Mouse (Mus musculus): ENCODE measurements at regions not wholly inside any gene's neighbourhood (a gene's known extent, or its start where the extent isn't known, plus 50 kb on each side); places are given as distances from the start of the nearest gene placed in this dataset.

DNA sequence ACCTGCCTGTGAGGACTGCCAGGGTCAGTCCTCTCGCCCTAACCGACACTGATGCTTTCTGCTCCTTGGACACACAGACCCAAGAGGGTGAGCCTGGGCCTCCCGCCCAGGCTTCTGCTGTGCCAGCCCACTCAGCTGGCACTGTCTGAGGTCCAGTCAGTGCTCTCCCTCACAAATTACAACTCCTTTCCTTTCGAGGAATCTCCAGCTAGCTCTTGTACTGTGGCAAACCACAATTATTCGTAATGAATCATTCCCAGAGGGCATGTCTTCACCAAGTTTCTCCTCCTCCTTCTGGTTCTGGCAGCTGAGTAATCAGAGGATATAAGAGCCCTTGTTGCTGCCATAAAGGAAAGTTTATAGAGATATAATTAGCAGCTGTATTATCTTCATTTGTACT is 155.2 kb downstream of the 9530068E07Rik start:
- no peak overlapping the region for H3K27ac ChIP-seq (replicated peaks)
- no peak overlapping the region for H3K9ac ChIP-seq
- no peak overlapping the region for H3K4me2 ChIP-seq (replicated peaks)
- no peak for ATAC-seq (ENCODE audit: insufficient number of reproducible peaks, low FRiP score, low TSS enrichment, low read depth)
- no peak overlapping the region for H3K4me3 ChIP-seq (replicated peaks)
- H3K9me3 ChIP-seq (replicated peaks): no peaks in the 10 kb centered on the region
- 43% methylated on average over 5 of the region's 5 CpGs for WGBS
- no peaks in the 10 kb centered on the region for H3K27me3 ChIP-seq
- H3K4me1 ChIP-seq: no peaks in the 10 kb centered on the region
- no peaks in the 10 kb centered on the region for H3K36me3 ChIP-seq

DNA sequence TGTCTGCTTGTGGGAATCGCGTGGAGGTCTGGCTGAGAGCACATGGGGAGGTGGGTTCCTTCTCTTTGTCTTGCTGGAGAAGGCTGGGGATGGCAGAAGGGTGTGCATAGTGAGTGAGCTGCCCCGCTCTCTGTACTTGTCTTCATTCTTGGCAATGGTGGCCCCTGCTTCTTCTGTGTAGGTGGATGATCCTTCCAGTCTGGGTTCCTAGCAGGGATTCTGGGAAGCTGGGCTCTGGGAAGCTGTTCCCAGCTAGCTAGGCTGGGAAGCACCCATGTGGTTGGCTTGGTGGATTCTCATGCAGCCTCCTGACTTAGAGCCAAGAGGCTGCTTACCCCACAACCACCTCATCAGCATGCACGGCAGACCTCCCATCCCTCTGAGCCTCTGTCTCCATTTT is 156.6 kb downstream of the 9530068E07Rik start:
- Histone ChIP-seq H3K27ac (replicated peaks) (no peak overlapping the region), H3K4me1 (no peaks in the 10 kb centered on the region), H3K4me2 (replicated peaks) (no peak overlapping the region), H3K27me3 (no peaks in the 10 kb centered on the region), H3K9me3 (replicated peaks) (no peaks in the 10 kb centered on the region), H3K4me3 (replicated peaks) (no peak overlapping the region), H3K9ac (no peak overlapping the region), H3K36me3 (no peaks in the 10 kb centered on the region)
- WGBS: 83% methylated on average over 4 of the region's 4 CpGs
- no peak for ATAC-seq (ENCODE audit: insufficient number of reproducible peaks, low FRiP score, low TSS enrichment, low read depth)

DNA sequence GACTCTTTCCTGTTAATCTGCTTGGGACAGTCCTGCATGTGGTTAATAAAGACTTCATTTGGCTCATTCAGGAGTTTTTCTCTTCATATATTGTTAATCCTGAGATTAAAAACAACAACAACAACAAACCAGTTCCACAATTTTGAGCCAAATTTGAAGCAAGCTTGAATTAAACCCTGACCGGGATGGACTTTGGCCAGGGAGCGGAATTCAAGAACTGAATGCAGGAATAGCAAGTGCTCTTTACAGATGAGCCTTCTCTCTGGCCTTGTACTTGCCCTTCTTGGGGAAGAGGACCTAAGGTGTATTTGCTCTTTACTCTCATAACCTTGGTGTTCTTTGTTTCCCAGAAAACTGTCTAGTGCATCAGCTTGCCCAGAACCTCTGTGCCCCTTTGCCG is 161.6 kb downstream of the 9530068E07Rik start:
- no peak for ATAC-seq (ENCODE audit: insufficient number of reproducible peaks, low FRiP score, low TSS enrichment, low read depth)
- H3K4me1 ChIP-seq: 0 out of 2 replicates have a peak, but pooled peaks cover 5% of the 10 kb centered on the region
- H3K36me3 ChIP-seq: no peaks in the 10 kb centered on the region

DNA sequence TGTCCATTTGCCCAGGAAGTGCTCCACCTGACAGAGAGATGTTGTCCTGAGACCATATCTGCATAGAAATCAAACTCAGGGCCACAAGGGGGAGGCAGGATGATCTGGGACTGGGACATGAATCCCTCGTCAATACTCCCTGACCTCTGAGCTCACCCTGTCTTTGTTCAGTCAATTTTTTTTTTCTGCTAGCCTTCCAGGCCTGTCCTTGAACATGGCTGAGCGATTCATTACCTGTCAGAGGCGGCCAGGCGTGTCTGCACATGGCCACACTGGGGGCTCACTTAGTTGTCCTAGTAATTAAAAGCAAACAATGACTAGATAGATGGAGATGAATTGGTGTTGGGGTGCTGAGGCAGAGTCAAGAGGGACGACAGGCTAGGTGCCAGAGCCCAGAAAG is 162.6 kb downstream of the 9530068E07Rik start:
- Histone ChIP-seq H3K27ac (replicated peaks) (no peak overlapping the region), H3K36me3 (no peaks in the 10 kb centered on the region), H3K4me2 (replicated peaks) (no peak overlapping the region), H3K4me3 (replicated peaks) (no peak overlapping the region), H3K4me1 (0 out of 2 replicates have a peak, but pooled peaks cover 5% of the 10 kb centered on the region), H3K27me3 (no peaks in the 10 kb centered on the region), H3K9ac (no peak overlapping the region), H3K9me3 (replicated peaks) (no peaks in the 10 kb centered on the region)
- ATAC-seq (ENCODE audit: insufficient number of reproducible peaks, low FRiP score, low TSS enrichment, low read depth): no peak
- 71% methylated on average over 5 of the region's 5 CpGs for WGBS

More for the DNA sequence above, 161.6 kb downstream of the 9530068E07Rik start:
- H3K9me3 ChIP-seq (replicated peaks): no peaks in the 10 kb centered on the region
- no peaks in the 10 kb centered on the region for H3K27me3 ChIP-seq
- no peak overlapping the region for H3K4me3 ChIP-seq (replicated peaks)
- no peak overlapping the region for H3K9ac ChIP-seq
- no peak overlapping the region for H3K4me2 ChIP-seq (replicated peaks)
- no peak overlapping the region for H3K27ac ChIP-seq (replicated peaks)
- 96% methylated on average over 3 of the region's 3 CpGs for WGBS

DNA sequence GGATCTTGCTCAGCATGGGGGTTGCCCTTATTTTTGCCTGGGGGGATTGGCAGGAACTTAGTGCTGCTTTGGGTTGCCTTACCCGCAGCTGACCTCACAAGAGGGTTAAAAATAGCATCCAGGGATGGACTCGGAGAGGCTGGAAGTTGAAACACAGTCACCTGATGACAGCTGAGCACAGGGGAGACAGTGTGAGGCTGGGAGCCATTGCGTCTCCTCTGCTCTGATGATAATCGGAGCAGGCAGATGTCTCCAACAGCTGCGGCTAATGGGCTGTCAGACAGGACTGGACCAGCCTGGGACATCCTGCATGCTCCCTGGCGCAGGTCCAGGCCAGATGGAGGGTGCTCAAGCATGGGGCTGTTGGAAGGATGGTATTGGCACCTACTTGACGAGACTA is 165.1 kb downstream of the 9530068E07Rik start:
- H3K9ac ChIP-seq: no peak overlapping the region
- H3K27me3 ChIP-seq: no peaks in the 10 kb centered on the region
- no peak overlapping the region for H3K4me3 ChIP-seq (replicated peaks)
- peak; percentile 75 for ATAC-seq (ENCODE audit: insufficient number of reproducible peaks, low FRiP score, low TSS enrichment, low read depth)
- H3K4me1 ChIP-seq: 0 out of 2 replicates have a peak, but pooled peaks cover 5% of the 10 kb centered on the region
- no peak overlapping the region for H3K4me2 ChIP-seq (replicated peaks)
- WGBS: 23% methylated on average over 7 of the region's 7 CpGs
- no peaks in the 10 kb centered on the region for H3K9me3 ChIP-seq (replicated peaks)
- no peaks in the 10 kb centered on the region for H3K36me3 ChIP-seq
- no peak overlapping the region for H3K27ac ChIP-seq (replicated peaks)

DNA sequence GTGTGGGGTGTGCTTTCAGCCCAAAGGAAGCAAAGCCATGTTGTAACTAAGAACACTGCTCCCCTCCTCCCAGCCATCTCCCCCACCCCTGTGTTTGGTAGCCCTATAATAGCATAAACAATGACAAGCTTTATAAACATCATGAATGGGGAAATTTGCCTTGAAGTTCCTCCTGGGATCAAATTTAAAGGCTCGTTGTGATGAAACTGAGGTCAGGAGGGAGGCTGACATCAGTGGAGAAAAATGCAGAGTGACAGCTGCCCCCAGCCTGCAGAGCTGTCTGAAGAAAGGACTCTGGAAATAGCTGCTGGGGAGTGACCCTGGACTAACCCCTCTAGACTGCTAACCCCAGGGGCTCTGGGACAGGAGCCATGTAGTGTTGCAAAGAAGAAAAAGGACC is 169.2 kb downstream of the 9530068E07Rik start:
- Histone ChIP-seq H3K27me3 (no peaks in the 10 kb centered on the region), H3K4me3 (replicated peaks) (no peak overlapping the region), H3K9me3 (replicated peaks) (no peaks in the 10 kb centered on the region), H3K4me1 (0 out of 2 replicates have a peak, but pooled peaks cover 5% of the 10 kb centered on the region), H3K4me2 (replicated peaks) (no peak overlapping the region), H3K9ac (no peak overlapping the region), H3K27ac (replicated peaks) (no peak overlapping the region), H3K36me3 (no peaks in the 10 kb centered on the region)
- 0 out of 2 replicates have a peak, but pooled peaks have one; percentile 70 for ATAC-seq (ENCODE audit: insufficient number of reproducible peaks, low FRiP score, low TSS enrichment, low read depth)
- WGBS: 0% methylated on average over 1 of the region's 1 CpGs

DNA sequence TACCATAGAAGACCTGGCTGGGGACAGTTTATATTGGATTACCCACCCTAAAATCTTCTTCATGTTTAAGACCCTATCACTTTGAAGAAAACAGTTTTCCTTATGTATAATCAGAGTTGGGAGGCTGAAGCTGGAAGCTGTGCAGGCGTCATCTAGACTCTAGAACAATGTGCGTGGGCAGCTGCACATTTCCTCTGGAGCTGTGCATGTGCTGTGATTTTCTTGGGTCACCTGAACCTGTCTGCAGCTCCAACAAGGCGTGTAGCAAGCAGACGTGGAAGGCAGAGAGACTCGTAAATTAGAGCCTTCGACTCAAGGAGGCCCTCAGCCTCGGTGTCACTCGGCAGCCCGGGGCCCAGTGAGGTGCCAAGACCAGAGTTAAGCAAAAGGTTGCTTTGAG is 169.8 kb downstream of the 9530068E07Rik start:
- H3K9me3 ChIP-seq (replicated peaks): no peaks in the 10 kb centered on the region
- WGBS: 70% methylated on average over 9 of the region's 9 CpGs
- no peak overlapping the region for H3K4me2 ChIP-seq (replicated peaks)
- H3K9ac ChIP-seq: no peak overlapping the region
- no peak for ATAC-seq (ENCODE audit: insufficient number of reproducible peaks, low FRiP score, low TSS enrichment, low read depth)
- no peak overlapping the region for H3K27ac ChIP-seq (replicated peaks)
- H3K36me3 ChIP-seq: no peaks in the 10 kb centered on the region
- no peaks in the 10 kb centered on the region for H3K27me3 ChIP-seq
- no peak overlapping the region for H3K4me3 ChIP-seq (replicated peaks)
- 0 out of 2 replicates have a peak, but pooled peaks cover 5% of the 10 kb centered on the region for H3K4me1 ChIP-seq

DNA sequence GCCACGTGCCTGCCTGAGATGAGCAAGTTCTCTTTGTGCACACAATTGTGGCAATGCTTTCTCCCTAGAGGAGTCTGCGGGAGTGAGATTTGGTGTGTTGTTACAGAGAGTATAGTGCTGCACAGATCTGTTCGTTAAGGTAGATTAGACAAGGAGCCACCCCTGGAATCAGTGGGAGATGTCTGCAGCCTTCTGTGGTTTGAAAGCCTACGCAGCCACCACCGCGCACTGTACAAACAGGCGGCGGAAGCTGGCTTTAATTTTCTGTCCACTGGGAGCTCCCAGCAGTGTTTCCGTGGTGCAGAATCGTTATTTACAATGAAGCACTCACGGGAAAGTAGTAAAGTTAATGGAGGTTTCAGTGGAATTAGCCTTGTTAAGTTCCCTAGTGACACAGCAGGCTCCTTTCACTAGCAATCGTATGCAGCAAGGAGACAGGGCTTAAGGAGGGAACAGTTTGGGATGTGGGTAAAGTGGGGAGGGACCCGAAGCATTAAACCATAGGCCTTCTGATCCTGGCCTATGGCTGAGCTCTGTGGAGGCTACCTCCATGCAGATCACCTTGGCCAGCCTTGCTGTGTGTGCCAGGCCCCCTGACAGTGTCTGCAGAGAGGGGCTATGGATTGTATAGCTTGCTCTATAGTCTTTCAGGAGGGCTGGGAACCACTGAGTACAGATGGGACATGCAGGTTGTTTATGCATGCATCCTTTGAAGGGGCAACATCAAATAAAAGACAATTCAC is 171.9 kb downstream of the 9530068E07Rik start:
- no peak overlapping the region for H3K9ac ChIP-seq
- no peak overlapping the region for H3K4me3 ChIP-seq (replicated peaks)
- H3K36me3 ChIP-seq: no peaks in the 10 kb centered on the region
- no peaks in the 10 kb centered on the region for H3K4me1 ChIP-seq
- H3K4me2 ChIP-seq (replicated peaks): no peak overlapping the region
- H3K9me3 ChIP-seq (replicated peaks): no peaks in the 10 kb centered on the region
- no peak overlapping the region for H3K27ac ChIP-seq (replicated peaks)
- no peak for ATAC-seq (ENCODE audit: insufficient number of reproducible peaks, low FRiP score, low TSS enrichment, low read depth)
- 40% methylated on average over 13 of the region's 13 CpGs for WGBS
- no peaks in the 10 kb centered on the region for H3K27me3 ChIP-seq

DNA sequence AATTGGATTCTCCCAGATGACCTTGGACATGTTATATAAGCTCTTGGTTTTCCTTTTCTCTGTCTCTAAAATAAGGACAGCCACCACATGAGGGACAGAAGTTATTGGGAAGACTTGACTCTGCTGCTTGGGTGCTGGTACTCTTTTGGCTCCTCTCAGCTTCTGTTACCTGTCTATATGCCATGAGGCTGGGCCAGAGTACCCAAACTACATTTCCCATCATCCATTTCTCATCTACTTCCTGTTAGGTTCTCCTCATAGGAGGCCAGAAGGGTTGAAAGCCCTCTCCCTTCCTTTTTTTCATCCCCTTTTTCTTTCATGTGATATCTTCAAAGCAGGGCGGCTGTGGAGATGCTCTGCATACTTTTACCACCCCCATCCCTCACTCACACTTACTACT is 172.6 kb downstream of the 9530068E07Rik start:
- Histone ChIP-seq H3K4me3 (replicated peaks) (no peak overlapping the region), H3K4me1 (no peaks in the 10 kb centered on the region), H3K9me3 (replicated peaks) (no peaks in the 10 kb centered on the region), H3K4me2 (replicated peaks) (no peak overlapping the region), H3K9ac (no peak overlapping the region), H3K36me3 (no peaks in the 10 kb centered on the region), H3K27me3 (no peaks in the 10 kb centered on the region), H3K27ac (replicated peaks) (no peak overlapping the region)
- ATAC-seq (ENCODE audit: insufficient number of reproducible peaks, low FRiP score, low TSS enrichment, low read depth): no peak
- 89% methylated on average over 1 of the region's 1 CpGs for WGBS

DNA sequence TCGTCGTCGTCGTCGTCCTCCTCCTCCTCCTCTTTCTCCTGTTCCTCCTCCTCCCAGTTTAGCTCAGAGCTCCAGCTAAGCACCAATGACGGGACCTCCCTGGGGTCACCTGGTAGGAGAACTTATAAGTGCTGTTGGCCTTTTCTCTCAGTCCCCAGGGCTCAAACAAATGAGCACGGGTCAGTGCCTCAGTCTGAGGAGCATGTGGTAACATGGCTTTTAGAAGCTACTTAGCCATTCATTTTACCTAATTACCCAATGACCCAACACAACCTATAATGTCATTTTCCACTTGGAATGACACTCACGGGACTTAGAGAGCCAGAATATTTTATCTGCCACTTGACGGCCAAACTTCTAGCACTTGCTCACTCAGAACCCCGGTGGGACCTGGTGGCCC is 173.5 kb downstream of the 9530068E07Rik start:
- no peak for ATAC-seq (ENCODE audit: insufficient number of reproducible peaks, low FRiP score, low TSS enrichment, low read depth)
- no peaks in the 10 kb centered on the region for H3K4me1 ChIP-seq
- 78% methylated on average over 10 of the region's 10 CpGs for WGBS
- H3K27ac ChIP-seq (replicated peaks): no peak overlapping the region
- H3K27me3 ChIP-seq: no peaks in the 10 kb centered on the region
- no peak overlapping the region for H3K4me3 ChIP-seq (replicated peaks)
- H3K9ac ChIP-seq: no peak overlapping the region
- no peaks in the 10 kb centered on the region for H3K36me3 ChIP-seq
- no peaks in the 10 kb centered on the region for H3K9me3 ChIP-seq (replicated peaks)
- H3K4me2 ChIP-seq (replicated peaks): no peak overlapping the region

DNA sequence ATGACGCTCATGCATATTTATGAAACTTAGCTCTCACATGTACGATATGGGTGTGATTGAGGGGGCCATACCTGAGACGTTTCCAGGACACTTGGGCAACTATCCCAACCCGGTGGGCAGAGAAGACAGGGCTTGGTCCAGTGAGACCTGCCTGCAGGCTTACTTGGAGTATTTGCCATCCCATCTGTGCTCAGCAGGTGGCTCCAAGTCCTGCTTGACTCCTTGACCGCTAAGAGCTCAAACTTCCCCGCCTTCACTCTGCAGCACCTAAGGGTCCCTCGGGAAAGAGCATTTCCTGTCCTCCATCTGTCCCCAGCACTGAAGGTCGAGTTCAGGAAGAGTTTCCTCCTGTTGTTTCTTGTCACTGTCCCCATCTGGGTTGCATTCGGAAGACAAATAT is 182.2 kb downstream of the 9530068E07Rik start:
- H3K9ac ChIP-seq: no peak overlapping the region
- no peak overlapping the region for H3K4me3 ChIP-seq (replicated peaks)
- H3K27ac ChIP-seq (replicated peaks): no peak overlapping the region
- no peaks in the 10 kb centered on the region for H3K9me3 ChIP-seq (replicated peaks)
- H3K4me2 ChIP-seq (replicated peaks): no peak overlapping the region
- no peak for ATAC-seq (ENCODE audit: insufficient number of reproducible peaks, low FRiP score, low TSS enrichment, low read depth)
- no peaks in the 10 kb centered on the region for H3K4me1 ChIP-seq
- no peaks in the 10 kb centered on the region for H3K36me3 ChIP-seq
- WGBS: 49% methylated on average over 9 of the region's 9 CpGs
- H3K27me3 ChIP-seq: no peaks in the 10 kb centered on the region

DNA sequence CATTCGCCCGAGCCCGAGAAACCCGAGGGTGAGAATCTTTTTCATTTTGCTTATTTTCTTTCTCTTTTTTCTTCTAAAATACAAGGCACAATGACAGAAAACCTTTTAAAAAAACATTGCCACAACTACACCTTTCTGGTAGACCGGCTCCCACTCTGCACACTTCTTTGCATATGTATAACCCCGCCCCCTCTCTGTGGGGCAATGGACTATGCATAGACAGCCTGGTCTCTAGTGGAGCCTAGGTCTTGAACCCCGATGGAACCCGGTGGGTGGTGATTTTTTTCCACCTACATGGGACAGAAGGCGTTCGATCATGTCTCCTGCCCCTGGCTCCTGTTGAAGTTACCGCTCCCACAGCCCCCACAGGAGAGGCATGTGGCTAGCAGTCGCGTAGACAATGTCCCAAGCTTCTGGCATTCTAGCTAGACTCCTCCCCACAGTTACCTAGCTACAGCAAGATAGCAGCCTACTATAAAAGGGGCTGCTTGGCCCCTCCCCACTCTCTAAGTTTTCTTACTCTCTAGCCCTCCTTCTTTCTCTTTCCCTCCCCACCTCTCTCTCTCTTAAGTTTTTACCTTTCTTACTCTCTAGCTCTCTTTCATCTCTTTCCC is 183.6 kb downstream of the 9530068E07Rik start:
- H3K9ac ChIP-seq: no peak overlapping the region
- H3K9me3 ChIP-seq (replicated peaks): no peaks in the 10 kb centered on the region
- H3K27me3 ChIP-seq: no peaks in the 10 kb centered on the region
- no peak overlapping the region for H3K4me2 ChIP-seq (replicated peaks)
- no peak overlapping the region for H3K27ac ChIP-seq (replicated peaks)
- 82% methylated on average over 13 of the region's 13 CpGs for WGBS
- no peak for ATAC-seq (ENCODE audit: insufficient number of reproducible peaks, low FRiP score, low TSS enrichment, low read depth)
- no peaks in the 10 kb centered on the region for H3K4me1 ChIP-seq
- no peak overlapping the region for H3K4me3 ChIP-seq (replicated peaks)
- no peaks in the 10 kb centered on the region for H3K36me3 ChIP-seq

All from embryonic facial prominence, embryonic 15.5 days (tissue).